Mouse (Mus musculus) large intestine, adult 2 months (tissue): ENCODE results near the gene Ndufa12. TPM values are rescaled to one million over a fixed set of nuclear protein-coding genes. Genes with fewer than 3 reads are reported as not detected.

ENCODE experiments used
- DNase-seq: peaks from one replicate; pipeline ENCODE4 v3.0.0-alpha.2; 2012; ENCODE audit warnings: low read depth, low spot score
- WGBS: fragments of 180-500 bp; shearing (Covaris S2); methylation state at CpG from one replicate; pipeline ENCODE4 v1.1.7; 2018; 5-methylcytosine and 5-hydroxymethylcytosine counted together
- polyA plus RNA-seq: library from polyadenylated mRNA; depleted of rRNA; stranded (reverse); fragments of >200 nt; gene quantifications from 2 replicates; pipeline ENCODE4 v1.2.3, GENCODE M21; 2012; rRNA removed

Ndufa12 gene
- 100 and 102 TPM in 2 replicates for polyA plus RNA-seq

DNA sequence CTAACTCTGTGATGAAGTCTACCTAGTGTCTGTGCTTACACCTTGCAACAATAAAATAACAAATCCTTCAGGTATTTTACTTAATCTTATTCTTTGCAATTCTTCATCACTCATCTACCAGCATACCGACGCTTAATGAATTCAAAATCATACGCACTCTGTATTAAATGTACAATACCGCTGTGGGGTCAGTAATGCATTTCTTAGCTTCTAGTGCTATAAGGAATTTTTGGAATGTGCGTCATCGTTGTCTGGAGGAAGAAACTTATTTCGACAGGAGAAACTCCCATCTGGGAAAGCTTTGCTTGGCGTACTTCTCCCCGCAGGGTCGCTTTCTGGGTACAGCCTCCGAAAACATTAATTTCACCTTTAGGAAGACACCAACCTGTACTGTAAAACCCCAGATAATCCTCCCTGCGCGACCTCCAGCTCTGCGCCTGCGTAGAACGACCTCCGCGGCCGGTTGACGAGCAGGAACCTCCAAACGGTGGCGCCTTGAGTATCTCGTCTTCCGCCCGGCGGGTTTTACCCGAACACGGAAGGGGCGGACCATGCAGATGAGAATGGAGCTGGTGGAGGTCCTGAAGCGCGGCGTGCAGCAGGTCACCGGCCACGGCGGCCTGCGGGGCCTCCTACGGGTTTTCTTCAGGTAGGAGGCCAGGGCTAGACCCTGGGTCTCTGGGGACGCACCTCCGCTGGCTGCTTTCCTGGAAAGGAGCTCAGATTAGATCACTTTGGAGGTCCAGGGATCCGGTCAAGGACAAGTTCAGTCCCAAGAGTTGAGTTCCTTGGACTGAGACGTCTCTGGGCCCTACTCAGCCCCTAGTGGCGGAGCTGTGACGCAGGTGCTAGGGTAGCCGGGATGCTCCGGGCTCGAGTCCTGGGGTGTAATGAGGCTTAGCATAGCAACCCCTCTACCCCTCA, at the start of gene Ndufa12:
Gene Ndufa12 (plus strand): TSS at position 239 of the 924 bp plus-strand sequence.
- under 1% methylated on average over 46 of the region's 46 CpGs for WGBS
- peak; percentile 84 for DNase-seq

DNA sequence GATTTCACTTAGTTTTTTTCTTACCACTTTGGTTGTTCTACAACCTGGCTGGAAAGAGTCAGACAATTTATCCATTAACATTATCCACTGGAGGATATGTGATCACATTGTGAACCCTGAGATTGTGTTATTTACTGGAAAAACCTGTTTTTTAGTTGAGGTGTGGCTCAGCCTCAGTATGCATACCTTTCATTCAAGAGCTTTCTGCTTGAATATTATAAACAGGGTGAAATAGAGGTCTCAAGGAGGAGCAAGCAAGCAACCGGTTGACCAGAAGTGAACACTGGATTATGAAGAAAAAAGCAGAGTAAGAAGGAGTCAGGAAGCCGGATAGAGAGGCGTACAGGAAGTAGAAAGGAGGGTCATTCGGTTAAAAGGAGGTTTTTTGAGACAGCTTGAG, 47.0 kb upstream of the Ndufa12 start:
- no peak for DNase-seq
- WGBS: 38% methylated on average over 4 of the region's 4 CpGs

GRCm38 (mm10) chr10:94153841-94154240, 44.7 kb upstream of the Ndufa12 start:
- no peak for DNase-seq

DNA sequence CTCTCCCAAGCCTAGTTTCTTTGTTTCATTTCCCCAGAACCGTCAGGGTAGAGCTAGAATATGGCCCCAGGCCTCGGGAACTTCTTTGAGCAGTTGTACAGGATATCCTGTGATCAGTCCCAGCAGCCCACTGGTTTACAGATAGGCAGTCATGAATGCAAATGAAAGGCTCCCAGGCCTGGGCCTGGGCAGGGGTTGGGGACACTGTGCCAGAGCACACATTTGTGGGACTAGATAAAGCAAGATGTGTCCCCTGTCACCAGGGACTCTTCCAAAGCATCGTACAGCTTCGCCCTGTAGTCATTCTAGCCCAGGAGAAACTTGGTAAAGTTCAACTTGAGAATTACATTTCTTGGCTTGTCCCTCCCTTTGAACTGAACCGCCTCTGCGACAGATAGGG, 39.6 kb upstream of the Ndufa12 start:
- DNase-seq: no peak
- 94% methylated on average over 6 of the region's 6 CpGs for whole genome bisulfite sequencing

DNA sequence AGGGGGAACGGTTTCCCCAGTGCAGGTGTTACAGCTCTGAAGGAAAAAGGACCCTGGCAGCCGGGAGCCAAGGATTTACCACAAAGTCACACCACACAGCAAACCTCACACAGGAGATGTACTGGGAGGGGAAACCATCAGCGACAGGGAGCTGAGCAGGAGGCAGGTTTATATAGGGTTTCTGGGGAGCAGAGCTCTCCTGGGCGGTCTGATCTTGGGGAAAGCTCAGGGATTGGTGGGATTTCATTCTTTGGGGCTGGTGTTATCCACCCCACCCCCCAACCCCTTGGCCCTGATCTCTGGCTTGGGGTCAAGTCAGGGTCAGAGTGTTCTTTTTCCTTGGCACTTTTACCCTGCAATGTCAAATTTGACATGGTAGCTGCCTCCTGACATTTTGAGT, 39.1 kb upstream of the Ndufa12 start:
- 91% methylated on average over 4 of the region's 4 CpGs for WGBS
- DNase-seq: no peak

- DNase-seq: no peak
These were observed 37.3 kb upstream of the Ndufa12 start for GRCm38 (mm10) chr10:94161051-94161765.

GRCm38 (mm10) chr10:94162031-94162430, 36.5 kb upstream of the Ndufa12 start:
- WGBS: 94% methylated on average over 7 of the region's 7 CpGs
- no peak for DNase-seq

More at GRCm38 (mm10) chr10:94161051-94161765, 37.3 kb upstream of the Ndufa12 start:
- WGBS: 90% methylated on average over 5 of the region's 5 CpGs

DNA sequence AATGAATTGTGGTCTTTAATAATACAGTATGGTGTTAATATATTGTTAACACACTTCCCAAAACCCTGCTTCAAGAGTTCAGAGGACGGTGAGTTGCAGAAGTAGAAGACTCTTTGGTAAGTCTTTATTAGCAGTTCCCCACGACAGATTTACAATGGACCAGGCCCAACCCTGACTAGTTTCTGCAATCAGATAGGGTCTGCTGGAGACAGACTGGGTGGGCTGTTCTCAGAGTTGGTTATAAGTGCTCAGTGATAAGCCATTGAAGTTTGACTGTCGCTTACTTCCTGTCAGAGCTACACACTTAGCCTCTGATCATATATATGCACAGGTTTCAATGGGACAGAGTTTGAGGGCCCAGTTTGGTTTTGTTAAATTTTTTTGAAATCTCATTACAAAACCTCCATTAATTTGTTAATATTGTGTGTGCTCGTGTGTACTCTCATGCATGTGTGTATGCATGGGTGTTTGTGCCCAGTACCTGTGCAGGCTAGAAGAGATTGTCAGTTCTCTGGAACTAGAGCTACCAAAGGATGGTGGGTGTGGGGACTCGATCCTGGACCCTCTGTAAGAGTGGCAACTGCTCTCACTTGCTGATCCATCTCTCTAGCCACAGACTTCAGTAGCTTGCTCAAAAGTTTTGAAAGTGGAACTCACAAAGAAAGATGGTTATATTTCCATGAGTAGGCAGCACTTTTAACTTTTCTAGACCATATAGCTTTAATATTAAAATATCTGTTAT, 34.2 kb upstream of the Ndufa12 start:
- 78% methylated on average over 5 of the region's 5 CpGs for WGBS

DNA sequence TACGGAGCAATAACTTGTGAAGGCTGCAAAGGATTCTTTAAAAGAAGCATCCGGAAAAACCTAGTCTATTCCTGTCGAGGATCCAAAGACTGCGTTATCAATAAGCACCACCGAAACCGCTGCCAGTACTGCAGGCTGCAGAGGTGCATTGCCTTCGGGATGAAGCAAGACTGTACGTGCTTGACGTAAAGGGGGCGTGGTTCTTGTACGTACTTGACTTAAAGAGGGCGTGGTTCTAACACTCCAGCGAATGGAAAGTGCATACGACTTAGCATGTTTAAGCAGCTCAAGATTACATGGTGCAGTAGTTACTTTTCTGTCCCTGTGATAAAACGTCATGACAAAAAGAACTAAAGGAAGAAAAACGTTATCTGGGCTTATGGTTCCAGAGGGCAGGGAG, 33.1 kb upstream of the Ndufa12 start:
- no peak for DNase-seq
- 78% methylated on average over 16 of the region's 16 CpGs for WGBS

More for the DNA sequence above, 34.2 kb upstream of the Ndufa12 start:
- DNase-seq: no peak

DNA sequence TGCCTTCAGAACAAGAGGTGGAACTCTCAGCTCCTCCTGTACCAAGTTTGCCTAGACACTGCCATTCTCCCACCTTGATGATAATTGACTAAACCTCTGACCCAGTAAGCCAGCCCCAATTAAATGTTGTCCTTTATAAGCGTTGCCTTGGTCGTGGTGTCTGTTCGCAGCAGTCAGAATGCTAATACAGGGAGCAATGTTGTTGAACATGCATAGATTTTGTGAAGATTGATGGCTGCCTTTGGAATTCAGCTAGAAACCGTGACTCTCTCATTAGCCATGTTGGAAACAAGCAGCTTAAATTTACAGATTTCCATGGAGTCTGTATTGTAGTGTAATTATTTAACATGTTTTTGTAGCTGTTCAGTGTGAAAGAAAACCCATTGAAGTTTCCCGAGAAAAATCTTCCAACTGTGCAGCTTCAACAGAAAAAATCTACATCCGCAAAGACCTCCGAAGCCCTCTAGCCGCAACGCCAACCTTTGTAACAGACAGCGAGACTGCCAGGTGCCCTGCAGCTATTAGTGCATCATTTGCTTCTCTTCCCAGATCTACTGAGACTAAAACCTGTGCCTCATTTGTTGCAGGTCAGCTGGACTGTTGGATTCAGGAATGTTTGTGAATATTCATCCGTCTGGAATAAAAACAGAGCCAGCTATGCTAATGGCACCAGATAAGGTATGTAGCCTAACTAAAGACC, 31.3 kb upstream of the Ndufa12 start:
- DNase-seq: no peak
- WGBS: 93% methylated on average over 11 of the region's 11 CpGs

- 71% methylated on average over 12 of the region's 12 CpGs for WGBS
- no peak for DNase-seq
These were observed 26.9 kb upstream of the Ndufa12 start for GRCm38 (mm10) chr10:94171440-94172130.

DNA sequence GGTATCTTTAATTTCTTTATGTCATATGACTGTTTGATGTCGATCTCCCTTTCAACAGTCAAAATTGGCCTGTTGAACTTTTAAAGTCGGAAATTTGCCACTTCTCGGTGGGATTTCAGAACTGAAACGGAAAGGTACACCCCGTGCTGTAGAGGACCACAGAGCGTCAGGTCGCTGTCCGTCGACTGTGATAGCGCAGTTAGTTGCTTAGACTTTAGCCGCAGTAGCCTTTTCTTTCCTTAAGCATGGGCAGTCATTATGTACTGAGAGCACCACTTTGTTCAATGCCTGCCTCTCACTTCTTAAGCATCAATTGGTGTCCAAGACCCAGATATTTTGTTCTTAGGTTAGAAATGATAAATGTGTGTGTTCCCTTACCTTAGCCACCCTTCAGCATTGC, 26.4 kb upstream of the Ndufa12 start:
- no peak for DNase-seq
- 83% methylated on average over 11 of the region's 11 CpGs for WGBS

DNA sequence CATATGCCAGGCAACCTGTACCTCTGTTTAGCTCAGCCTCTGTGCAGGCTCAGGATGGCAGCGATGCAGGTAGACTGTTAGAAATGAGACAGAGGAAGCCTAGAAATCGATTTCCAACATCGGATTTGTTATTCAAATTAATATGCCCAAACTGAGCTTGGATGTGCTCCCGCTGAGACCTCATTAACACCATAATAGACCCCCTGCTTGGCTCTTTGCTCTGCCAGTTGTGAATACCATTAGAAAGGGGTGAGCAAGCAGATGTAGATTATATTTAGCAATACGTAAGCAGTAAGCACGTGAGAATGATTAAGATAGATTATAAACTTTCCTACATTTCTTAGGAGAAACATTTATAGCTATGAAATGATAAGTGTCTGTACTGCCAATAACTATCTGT, 25.8 kb upstream of the Ndufa12 start:
- WGBS: 90% methylated on average over 6 of the region's 6 CpGs
- DNase-seq: no peak

DNA sequence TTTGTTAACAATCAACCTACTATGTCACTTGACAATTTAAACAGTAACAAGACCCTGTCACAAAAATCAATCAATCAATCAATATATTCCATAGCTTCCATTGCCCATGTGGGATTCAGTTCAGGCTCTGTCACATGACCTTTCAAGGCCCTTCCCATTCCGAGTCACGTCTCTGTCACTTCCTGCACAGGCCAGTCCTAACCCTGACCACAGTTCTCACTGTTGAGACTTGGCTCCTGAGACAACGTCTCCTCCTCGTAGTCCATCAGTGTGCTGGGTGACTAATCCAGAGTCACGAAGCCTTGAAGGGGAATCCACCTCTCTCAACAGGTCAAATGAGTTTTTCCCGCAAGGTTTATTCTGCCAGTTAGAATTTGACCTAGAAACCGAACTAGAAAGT, 23.9 kb upstream of the Ndufa12 start:
- 74% methylated on average over 7 of the region's 7 CpGs for WGBS

GRCm38 (mm10) chr10:94183199-94183598, 15.3 kb upstream of the Ndufa12 start:
- DNase-seq: no peak
- WGBS: 51% methylated on average over 4 of the region's 4 CpGs

More for the DNA sequence above, 23.9 kb upstream of the Ndufa12 start:
- DNase-seq: no peak

DNA sequence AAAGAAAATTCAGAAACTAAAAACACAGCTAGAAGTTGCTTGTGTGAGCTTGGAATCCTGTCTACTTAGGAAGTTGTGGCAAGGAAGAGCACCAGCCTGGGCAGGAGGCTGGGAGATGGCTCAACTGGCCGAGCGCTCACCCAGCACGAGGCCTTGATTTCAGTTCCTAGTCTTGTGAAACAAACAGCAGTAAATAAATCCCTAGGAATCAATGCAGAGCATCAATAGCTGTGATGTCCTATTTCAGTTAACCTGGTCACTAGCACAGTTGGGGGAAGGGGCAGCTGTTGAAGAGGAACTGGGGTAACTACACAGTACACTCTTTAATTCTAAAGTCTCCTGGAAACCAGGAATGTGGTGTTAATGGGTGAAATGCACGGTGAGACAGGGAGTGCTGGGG, 6.5 kb downstream of the Ndufa12 start:
- DNase-seq: no peak
- 87% methylated on average over 4 of the region's 4 CpGs for WGBS

GRCm38 (mm10) chr10:94210718-94211618, 12.4 kb downstream of the Ndufa12 start:
- no peak for DNase-seq
- WGBS: 84% methylated on average over 6 of the region's 6 CpGs

- WGBS: 53% methylated on average over 2 of the region's 2 CpGs
- no peak for DNase-seq
These were observed 13.2 kb downstream of the Ndufa12 start for GRCm38 (mm10) chr10:94211725-94212124.
